Mouse (Mus musculus) limb, embryonic 10.5 days (tissue): ENCODE results near the gene Tpst2. TPM values are rescaled to one million over a fixed set of nuclear protein-coding genes. Genes with fewer than 3 reads are reported as not detected.

Experiments
- DNase-seq: peaks from one replicate; pipeline ENCODE4 v3.0.0-alpha.2; 2017; ENCODE audit warnings: low spot score
- H3K27ac ChIP-seq: fragments of 300-500 bp; sonication (generic); 2 replicates; pipeline ENCODE4 v1.5.1; 2016; ENCODE audit warnings: mild to moderate bottlenecking
- H3K27me3 ChIP-seq: fragments of 300-500 bp; sonication (generic); 2 replicates; pipeline ENCODE4 v1.6.1; 2016; ENCODE audit warnings: low read depth, mild to moderate bottlenecking; ENCODE audit not compliant: poor library complexity, severe bottlenecking
- H3K36me3 ChIP-seq: fragments of 300-500 bp; sonication (generic); 2 replicates; pipeline ENCODE4 v1.6.1; 2016; ENCODE audit warnings: mild to moderate bottlenecking, moderate library complexity
- H3K4me1 ChIP-seq: fragments of 300-500 bp; sonication (generic); 2 replicates; pipeline ENCODE4 v1.6.1; 2016
- H3K4me3 ChIP-seq: fragments of 300-500 bp; sonication (generic); 2 replicates; pipeline ENCODE4 v1.5.1; 2016; ENCODE audit warnings: mild to moderate bottlenecking, moderate library complexity
- H3K9me3 ChIP-seq: fragments of 300-500 bp; sonication (generic); replicated peaks from 2 replicates; pipeline ENCODE4 v1.6.1; 2016; ENCODE audit warnings: mild to moderate bottlenecking
- WGBS: fragments of 180-500 bp; shearing (Covaris S2); methylation state at CpG from one replicate; pipeline ENCODE4 v1.1.7; 2016; 5-methylcytosine and 5-hydroxymethylcytosine counted together
- polyA plus RNA-seq: library from polyadenylated mRNA; unstranded; fragments of >200 nt; fragmentation: Nextera tagmentation; extraction: Ambion mirVana; gene quantifications from 2 replicates; pipeline ENCODE4 v1.2.1, GENCODE M21; 2016

The Tpst2 gene
- polyA plus RNA-seq, 1 experiment from 2014 or later = 38.0 TPM

GRCm38 (mm10) chr5:112339215-112339614 is 62.7 kb downstream of the Tpst2 start:
- no peaks in the 10 kb centered on the region for H3K27me3 ChIP-seq
- 83% methylated on average over 7 of the region's 7 CpGs for WGBS

DNA sequence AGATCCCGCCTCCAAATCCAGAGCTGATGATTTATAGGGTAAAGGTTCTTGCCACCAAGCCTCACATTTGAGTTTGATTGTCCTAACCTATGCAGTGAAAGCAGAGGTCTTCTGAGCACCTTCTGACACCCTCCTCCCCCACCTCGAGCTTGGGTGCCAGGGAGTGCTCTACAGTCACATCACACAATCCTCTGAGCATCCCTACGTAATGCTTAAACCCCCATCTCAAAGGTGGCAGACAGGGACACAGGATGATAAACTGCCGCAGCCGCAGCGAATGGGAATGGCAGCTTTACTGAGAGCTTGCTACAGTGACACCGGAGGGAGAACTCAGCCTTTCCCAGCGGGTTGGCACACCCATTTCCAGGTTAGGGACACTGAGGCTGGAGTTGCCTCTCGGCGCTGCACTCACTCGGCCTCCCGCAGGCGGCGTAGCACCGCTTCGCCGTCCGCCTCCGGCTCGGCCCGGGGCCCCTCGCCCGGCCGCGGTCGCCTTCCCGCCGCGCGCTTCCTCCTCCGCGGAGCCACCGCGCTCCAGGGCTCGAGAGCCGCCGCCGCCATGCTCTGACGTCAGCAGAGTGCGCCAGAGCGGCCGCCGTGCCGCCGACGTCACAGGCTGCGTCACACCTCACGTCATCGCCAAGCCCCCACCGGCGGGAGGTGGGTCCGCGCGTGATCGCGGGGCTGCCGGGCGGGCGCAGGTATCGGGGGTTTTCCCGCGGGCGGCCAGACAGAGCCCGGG is 66.1 kb downstream of the Tpst2 start, which contains the start of the genes Srrd and Hps4:
TSS of gene Srrd (minus strand) at position 578 of the 742 bp plus-strand sequence.
TSS of gene Hps4 (plus strand) at position 621 of the 742 bp plus-strand sequence.
- WGBS = 2% methylated on average over 60 of the region's 64 CpGs

More at GRCm38 (mm10) chr5:112339215-112339614, 62.7 kb downstream of the Tpst2 start:
- H3K36me3 ChIP-seq = peaks cover 63% of the 10 kb centered on the region
- no peak overlapping the region for H3K4me3 ChIP-seq
- peaks cover 21% of the 10 kb centered on the region for H3K4me1 ChIP-seq
- no peak overlapping the region for H3K27ac ChIP-seq
- no peak for DNase-seq
- H3K9me3 ChIP-seq = no peaks in the 10 kb centered on the region

DNA sequence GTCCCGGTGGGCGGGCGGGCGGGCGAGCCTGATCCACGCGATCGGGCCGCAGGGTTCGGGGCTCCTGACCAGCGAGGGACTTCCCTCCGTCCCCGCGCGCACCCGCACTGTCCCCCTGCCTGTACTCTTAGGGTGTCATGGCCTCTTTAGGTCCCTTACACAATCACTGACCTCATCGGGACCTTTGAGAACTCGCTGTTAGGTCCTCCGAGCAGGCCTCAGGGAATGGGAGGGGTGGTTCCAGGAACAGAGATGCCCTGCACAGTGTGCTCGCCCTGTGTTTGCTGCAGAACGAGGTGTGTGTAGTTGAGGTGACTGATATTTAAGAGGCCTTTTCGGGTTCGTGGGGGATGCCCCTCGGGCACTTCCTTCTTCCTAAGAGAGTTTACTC is 66.7 kb downstream of the Tpst2 start:
- H3K27me3 ChIP-seq = no peaks in the 10 kb centered on the region
- H3K4me3 ChIP-seq = peak overlapping the region; percentile 97
- peaks cover 33% of the 10 kb centered on the region for H3K4me1 ChIP-seq
- DNase-seq = no peak
- no peaks in the 10 kb centered on the region for H3K9me3 ChIP-seq
- peaks cover 53% of the 10 kb centered on the region for H3K36me3 ChIP-seq
- H3K27ac ChIP-seq = peak overlapping the region; percentile 93
- under 1% methylated on average over 17 of the region's 24 CpGs for WGBS

More for the DNA sequence above, 66.1 kb downstream of the Tpst2 start, which contains the start of the genes Srrd and Hps4:
- DNase-seq = peak; percentile 94
- peak within 1 kb of the TSS; percentile 97 for H3K4me3 ChIP-seq
- peaks cover 33% of the 10 kb centered on the region for H3K4me1 ChIP-seq
- H3K27ac ChIP-seq = peak within 1 kb of the TSS; percentile 93
- no peaks in the 10 kb centered on the region for H3K9me3 ChIP-seq
- no peaks in the 10 kb centered on the region for H3K27me3 ChIP-seq
- peaks cover 54% of the 10 kb centered on the region for H3K36me3 ChIP-seq

DNA sequence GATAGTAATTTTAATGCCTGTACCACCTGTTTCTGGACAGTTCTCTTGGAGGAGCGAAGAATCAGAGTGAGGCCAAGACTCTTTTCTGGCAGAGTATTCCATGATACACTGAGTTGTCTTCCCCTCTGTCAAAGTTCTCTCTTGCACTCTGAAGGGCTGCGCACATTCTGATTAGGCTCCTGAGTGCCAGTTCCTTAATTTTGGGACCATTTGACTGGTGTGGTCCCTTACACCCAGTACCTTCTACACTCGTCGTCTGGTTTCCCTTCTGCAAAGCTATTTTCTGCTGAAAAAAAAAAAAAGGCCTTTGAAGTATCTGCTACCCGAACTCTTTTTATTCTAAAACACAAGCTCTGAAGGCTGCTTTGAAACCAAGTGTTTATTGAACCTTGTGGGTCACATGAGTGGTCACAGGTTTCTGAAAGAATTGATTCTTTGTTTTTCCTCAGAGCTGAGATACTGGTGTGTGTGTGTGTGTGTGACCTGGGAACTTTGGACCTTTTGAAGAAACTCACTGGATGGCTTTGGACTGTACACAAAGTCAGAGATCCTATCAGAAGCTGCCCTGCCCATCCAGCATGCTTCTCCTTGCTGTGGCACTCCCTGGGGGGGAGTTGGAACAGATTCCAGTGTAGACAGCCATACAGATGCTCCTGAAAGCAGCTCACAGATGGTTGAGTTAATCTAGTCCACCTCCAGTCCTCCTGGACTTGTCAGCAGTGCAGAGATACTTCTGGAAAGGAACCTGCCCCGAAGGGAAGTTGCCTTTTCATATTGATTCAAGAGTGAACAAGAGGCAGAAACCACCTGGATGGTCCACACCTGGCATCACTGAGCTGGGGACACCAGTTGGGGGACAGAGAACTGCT is 67.8 kb downstream of the Tpst2 start:
- peaks cover 55% of the 10 kb centered on the region for H3K36me3 ChIP-seq
- no peaks in the 10 kb centered on the region for H3K27me3 ChIP-seq
- WGBS = 84% methylated on average over 6 of the region's 6 CpGs
- H3K4me1 ChIP-seq = peaks cover 33% of the 10 kb centered on the region
- H3K9me3 ChIP-seq = no peaks in the 10 kb centered on the region
- H3K27ac ChIP-seq = no peak overlapping the region
- H3K4me3 ChIP-seq = 0 out of 2 replicates have a peak overlapping the region, but pooled peaks have one; percentile 97
- DNase-seq = no peak

- Histone ChIP-seq H3K36me3 (peaks cover 62% of the 10 kb centered on the region), H3K27ac (no peak overlapping the region), H3K27me3 (no peaks in the 10 kb centered on the region), H3K9me3 (no peaks in the 10 kb centered on the region), H3K4me1 (peaks cover 33% of the 10 kb centered on the region), H3K4me3 (no peak overlapping the region)
- 90% methylated on average over 16 of the region's 16 CpGs for WGBS
- no peak for DNase-seq
Measured at GRCm38 (mm10) chr5:112346211-112346965, 69.9 kb downstream of the Tpst2 start.

DNA sequence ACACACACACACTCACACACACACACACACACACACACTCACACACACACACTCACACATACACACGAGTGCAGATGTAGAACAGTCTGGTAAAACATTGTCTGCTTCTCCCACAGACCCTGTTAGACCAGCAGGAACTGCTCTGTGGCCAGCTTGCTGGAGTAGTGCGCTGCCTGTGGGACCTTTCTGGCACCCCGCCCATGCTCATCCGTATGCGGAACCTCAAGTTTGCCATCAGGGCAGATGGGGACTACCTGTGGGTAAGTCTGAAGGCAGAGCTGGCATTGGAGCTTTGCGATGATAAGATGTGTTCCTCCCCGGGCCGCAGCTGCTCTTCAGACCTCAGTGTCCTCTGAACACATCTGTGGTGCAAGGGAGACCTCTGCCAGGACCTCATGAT is 72.7 kb downstream of the Tpst2 start:
- Histone ChIP-seq H3K4me1 (peaks cover 12% of the 10 kb centered on the region; the same call in 1 of the 2 replicates), H3K4me3 (no peak overlapping the region), H3K27me3 (no peaks in the 10 kb centered on the region), H3K9me3 (no peaks in the 10 kb centered on the region), H3K36me3 (peaks cover 88% of the 10 kb centered on the region), H3K27ac (no peak overlapping the region)
- WGBS = 96% methylated on average over 8 of the region's 8 CpGs
- no peak for DNase-seq

- Histone ChIP-seq H3K36me3 (peaks cover 95% of the 10 kb centered on the region), H3K4me1 (no peaks in the 10 kb centered on the region), H3K4me3 (no peak overlapping the region), H3K9me3 (no peaks in the 10 kb centered on the region), H3K27me3 (no peaks in the 10 kb centered on the region), H3K27ac (no peak overlapping the region)
- no peak for DNase-seq
- WGBS = 83% methylated on average over 6 of the region's 6 CpGs
Measured at GRCm38 (mm10) chr5:112355493-112355892, 79.0 kb downstream of the Tpst2 start.

DNA sequence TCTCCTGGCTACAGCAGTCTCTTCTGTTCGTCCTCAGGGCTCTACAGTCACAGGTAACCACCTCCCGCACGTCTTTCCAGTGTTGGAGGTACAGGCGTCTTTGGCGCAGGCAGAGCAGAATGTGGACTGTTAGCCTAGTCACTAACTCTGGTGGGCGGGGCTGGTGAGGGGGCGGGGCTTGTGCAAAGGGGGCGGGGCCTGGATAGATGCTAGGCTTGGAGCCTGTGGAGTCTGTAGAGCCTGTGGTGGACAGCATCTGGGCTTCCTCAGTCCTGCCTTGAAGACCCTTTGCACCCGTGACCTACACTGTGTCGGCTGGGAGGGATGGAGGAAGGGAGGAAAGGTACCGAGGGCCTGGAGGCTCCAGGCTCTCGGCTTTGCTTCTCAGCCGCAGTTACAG is 79.4 kb downstream of the Tpst2 start, which contains the start of gene Gm6583:
TSS of gene Gm6583 (minus strand) at position 124 of the 400 bp plus-strand sequence.
- Histone ChIP-seq H3K27me3 (no peaks in the 10 kb centered on the region), H3K4me1 (no peaks in the 10 kb centered on the region), H3K27ac (no peak within 1 kb of the TSS), H3K4me3 (no peak within 1 kb of the TSS), H3K9me3 (no peaks in the 10 kb centered on the region), H3K36me3 (peaks cover 91% of the 10 kb centered on the region)
- WGBS = 55% methylated on average over 13 of the region's 13 CpGs
- DNase-seq = no peak

GRCm38 (mm10) chr5:112356322-112356721 is 79.8 kb downstream of the Tpst2 start:
- H3K36me3 ChIP-seq = peaks cover 90% of the 10 kb centered on the region

DNA sequence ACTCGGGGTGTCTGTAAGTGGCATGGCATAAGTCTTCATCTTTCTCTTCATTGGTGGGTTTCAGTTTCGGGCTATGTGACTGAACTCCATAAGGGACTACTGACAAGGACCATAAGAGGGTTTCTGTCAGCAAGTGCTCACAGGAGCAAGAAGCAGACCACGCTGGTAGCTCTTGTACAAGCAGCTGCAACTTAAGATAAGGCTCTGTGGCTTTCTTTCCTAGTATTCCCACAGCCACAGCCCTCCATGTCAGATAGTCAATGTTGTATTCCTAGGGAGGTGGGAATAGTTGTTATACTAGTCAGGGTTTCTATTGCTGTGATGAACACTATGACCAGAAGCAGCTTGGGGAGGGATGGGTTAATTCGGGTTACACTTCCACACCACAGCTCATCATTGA is 83.0 kb downstream of the Tpst2 start:
- Histone ChIP-seq H3K36me3 (peaks cover 88% of the 10 kb centered on the region), H3K27me3 (no peaks in the 10 kb centered on the region)

More at GRCm38 (mm10) chr5:112356322-112356721, 79.8 kb downstream of the Tpst2 start:
- no peaks in the 10 kb centered on the region for H3K9me3 ChIP-seq
- no peak overlapping the region for H3K27ac ChIP-seq
- no peak for DNase-seq
- no peak overlapping the region for H3K4me3 ChIP-seq
- no peaks in the 10 kb centered on the region for H3K27me3 ChIP-seq
- no peaks in the 10 kb centered on the region for H3K4me1 ChIP-seq
- WGBS = 92% methylated on average over 9 of the region's 9 CpGs

GRCm38 (mm10) chr5:112360077-112360476 is 83.6 kb downstream of the Tpst2 start:
- H3K36me3 ChIP-seq = peaks cover 88% of the 10 kb centered on the region
- peaks cover 15% of the 10 kb centered on the region for H3K4me1 ChIP-seq
- H3K9me3 ChIP-seq = no peaks in the 10 kb centered on the region
- 89% methylated on average over 3 of the region's 3 CpGs for WGBS
- H3K27me3 ChIP-seq = no peaks in the 10 kb centered on the region
- no peak overlapping the region for H3K27ac ChIP-seq
- no peak for DNase-seq
- H3K4me3 ChIP-seq = no peak overlapping the region

More for the DNA sequence above, 83.0 kb downstream of the Tpst2 start:
- 0 out of 2 replicates have a peak overlapping the region, but pooled peaks have one; percentile 2 for H3K27ac ChIP-seq
- no peaks in the 10 kb centered on the region for H3K9me3 ChIP-seq
- no peak for DNase-seq
- WGBS = 89% methylated on average over 4 of the region's 4 CpGs
- H3K4me3 ChIP-seq = no peak overlapping the region
- H3K4me1 ChIP-seq = peaks cover 12% of the 10 kb centered on the region

GRCm38 (mm10) chr5:112364184-112364797 is 87.8 kb downstream of the Tpst2 start:
- DNase-seq = no peak
- peaks cover 84% of the 10 kb centered on the region for H3K36me3 ChIP-seq
- no peak overlapping the region for H3K4me3 ChIP-seq
- peaks cover 15% of the 10 kb centered on the region for H3K4me1 ChIP-seq
- H3K27ac ChIP-seq = peak overlapping the region; percentile 20
- WGBS = 52% methylated on average over 10 of the region's 10 CpGs
- H3K9me3 ChIP-seq = no peaks in the 10 kb centered on the region
- no peaks in the 10 kb centered on the region for H3K27me3 ChIP-seq
